Mouse (Mus musculus): ENCODE data around the gene Gm10715.
A peak's percentile ranks its signal among the peaks of the same experiment; 100 is the strongest.

DNA sequence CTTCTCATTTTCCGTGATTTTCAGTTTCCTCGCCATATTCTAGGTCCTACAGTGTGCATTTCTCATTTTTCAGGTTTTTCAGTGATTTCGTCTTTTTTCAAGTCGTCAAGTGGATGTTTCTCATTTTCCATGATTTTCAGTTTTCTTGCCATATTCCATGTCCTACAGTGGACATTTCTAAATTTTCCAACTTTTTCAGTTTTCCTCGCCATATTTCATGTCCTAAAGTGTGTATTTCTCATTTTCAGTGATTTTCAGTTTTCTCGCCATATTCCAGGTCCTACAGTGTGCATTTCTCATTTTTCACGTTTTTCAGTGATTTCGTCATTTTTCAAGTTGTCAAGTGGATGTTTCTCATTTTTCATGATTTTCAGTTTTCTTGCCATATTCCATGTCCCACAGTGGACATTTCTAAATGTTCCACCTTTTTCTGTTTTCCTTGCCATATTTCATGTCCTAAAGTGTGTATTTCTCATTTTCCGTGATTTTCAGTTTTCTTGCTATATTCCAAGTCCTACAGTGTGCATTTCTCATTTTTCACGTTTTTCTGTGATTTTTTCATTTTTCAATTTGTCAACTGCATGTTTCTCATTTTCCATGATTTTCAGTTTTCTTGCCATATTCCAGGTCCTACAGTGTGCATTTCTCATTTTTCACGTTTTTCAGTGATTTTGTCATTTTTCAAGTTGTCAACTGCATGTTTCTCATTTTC is 34.6 kb upstream of the Gm10715 start:
- TF ChIP-seq EP300 (IDR thresholded peaks at IDR 0.05; ENCODE audit: low read depth) (0 out of 2 replicates have a peak, but pooled peaks have one; percentile 8), CTCF (IDR thresholded peaks at IDR 0.05; ENCODE audit: low read depth) (peak; percentile 12; the same call in 1 of the 2 replicates)

Measured in liver, postnatal 0 days (tissue).